Mouse (Mus musculus): ENCODE results near the gene Prkn.

DNA sequence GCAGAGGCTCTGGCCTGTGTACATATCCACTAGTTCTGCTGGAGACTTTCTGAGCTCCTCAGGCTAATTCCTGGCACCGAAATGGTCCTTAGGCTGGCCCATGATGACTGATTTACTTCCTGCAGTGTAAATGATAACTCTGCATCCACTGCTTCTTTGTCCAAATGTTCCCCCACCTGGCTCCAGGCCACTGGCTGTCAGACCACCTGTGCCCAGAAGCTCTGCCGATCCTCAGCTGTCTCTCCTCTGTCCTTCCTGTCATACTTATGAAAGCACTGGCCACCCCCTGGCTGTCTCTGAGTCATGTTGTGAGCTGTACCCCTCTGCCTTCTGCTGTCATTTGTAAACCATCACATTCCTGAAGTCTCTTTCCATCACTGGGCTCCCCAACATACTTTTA lies 592.4 kb downstream of the Prkn start:
- no peak for TF ChIP-seq CTCF (IDR thresholded peaks at IDR 0.05; ENCODE audit: low read depth)
- TF ChIP-seq EP300 (optimal IDR thresholded peaks at IDR 0.05) = no peak
